Mouse (Mus musculus) hindbrain, embryonic 11.5 days (tissue): Measurements from ENCODE around the gene Col4a6. TPM values are rescaled to one million over a fixed set of nuclear protein-coding genes. Genes with fewer than 3 reads are reported as not detected.

Experiments used
- ATAC-seq: fragments of 200-750 bp; cut with Nextera tagmentation; 2 replicates; pipeline ENCODE4 v1.8.0; 2017; ENCODE audit warnings: mild to moderate bottlenecking, moderate TSS enrichment, moderate library complexity; ENCODE audit not compliant: low FRiP score
- DNase-seq: peaks from one replicate; pipeline ENCODE4 v3.0.0-alpha.2; 2015; ENCODE audit warnings: low spot score
- H3K27ac ChIP-seq: fragments of 300-500 bp; sonication (generic); 2 replicates; pipeline ENCODE4 v1.5.1; 2014; ENCODE audit warnings: mild to moderate bottlenecking, low read depth, low read length
- H3K27me3 ChIP-seq: fragments of 300-500 bp; sonication (generic); 2 replicates; pipeline ENCODE4 v1.6.1; 2014; ENCODE audit warnings: mild to moderate bottlenecking, low read length, moderate library complexity, mixed read lengths; ENCODE audit not compliant: control insufficient read depth, insufficient read depth
- H3K36me3 ChIP-seq: fragments of 300-500 bp; sonication (generic); 2 replicates; pipeline ENCODE4 v1.6.1; 2014; ENCODE audit warnings: mild to moderate bottlenecking, low read length, moderate library complexity, mixed read lengths; ENCODE audit not compliant: control insufficient read depth, insufficient read depth
- H3K4me1 ChIP-seq: fragments of 300-500 bp; sonication (generic); replicated peaks from 2 replicates; pipeline ENCODE4 v1.6.1; 2014; ENCODE audit warnings: low read length, mixed read lengths; ENCODE audit not compliant: control insufficient read depth, insufficient read depth
- H3K4me2 ChIP-seq: fragments of 300-500 bp; sonication (generic); replicated peaks from 2 replicates; pipeline ENCODE4 v1.6.1; 2014; ENCODE audit warnings: mild to moderate bottlenecking, low read depth, low read length
- H3K4me3 ChIP-seq: fragments of 300-500 bp; sonication (generic); 2 replicates; pipeline ENCODE4 v1.5.1; 2014; ENCODE audit warnings: low read depth, low read length
- H3K9ac ChIP-seq: fragments of 300-500 bp; sonication (generic); 2 replicates; pipeline ENCODE4 v1.6.1; 2014; ENCODE audit warnings: low read depth, low read length
- H3K9me3 ChIP-seq: fragments of 300-500 bp; sonication (generic); 2 replicates; pipeline ENCODE4 v1.6.1; 2016; ENCODE audit warnings: low read length; ENCODE audit not compliant: control insufficient read depth
- WGBS: fragments of 180-500 bp; shearing (Covaris S2); extraction: QIAGEN DNeasy Blood & Tissue Kit; methylation state at CpG from one replicate; pipeline ENCODE4 v1.1.7; 2014; 5-methylcytosine and 5-hydroxymethylcytosine counted together
- polyA plus RNA-seq: library from polyadenylated mRNA; unstranded; fragments of >200 nt; fragmentation: Nextera tagmentation; extraction: Ambion mirVana; gene quantifications from 2 replicates; pipeline ENCODE4 v1.2.1, GENCODE M21; 2014

Gene Col4a6
- polyA plus RNA-seq, 1 experiment from 2014 or later = 2.4 TPM

- H3K27ac ChIP-seq = no peak overlapping the region
- DNase-seq (no peak), ATAC-seq (0 out of 2 replicates have a peak, but pooled peaks have one; percentile 38)
- peaks cover 9% of the 10 kb centered on the region for H3K27me3 ChIP-seq
- no peak overlapping the region for H3K4me3 ChIP-seq
- H3K4me2 ChIP-seq = no peak overlapping the region
- no peaks in the 10 kb centered on the region for H3K36me3 ChIP-seq
- no peaks in the 10 kb centered on the region for H3K9me3 ChIP-seq
- H3K4me1 ChIP-seq = no peaks in the 10 kb centered on the region
- H3K9ac ChIP-seq = no peak overlapping the region
Measured at GRCm38 (mm10) chrX:141151182-141151581, 322.7 kb downstream of the Col4a6 start.

- DNase-seq = no peak
- no peak overlapping the region for H3K9ac ChIP-seq
- H3K4me3 ChIP-seq = no peak overlapping the region
- H3K4me1 ChIP-seq = no peaks in the 10 kb centered on the region
- no peaks in the 10 kb centered on the region for H3K9me3 ChIP-seq
- H3K27ac ChIP-seq = no peak overlapping the region
- ATAC-seq = peak; percentile 49; the same call in 1 of the 2 replicates
- H3K36me3 ChIP-seq = no peaks in the 10 kb centered on the region
- H3K4me2 ChIP-seq = no peak overlapping the region
- peaks cover 7% of the 10 kb centered on the region for H3K27me3 ChIP-seq
Measured at GRCm38 (mm10) chrX:141150290-141150689, 323.6 kb downstream of the Col4a6 start.

GRCm38 (mm10) chrX:141149705-141150104 is 324.2 kb downstream of the Col4a6 start:
- H3K4me1 ChIP-seq = no peaks in the 10 kb centered on the region
- ATAC-seq (no peak), DNase-seq (no peak)
- H3K36me3 ChIP-seq = no peaks in the 10 kb centered on the region
- no peak overlapping the region for H3K27ac ChIP-seq
- no peak overlapping the region for H3K4me3 ChIP-seq
- H3K9ac ChIP-seq = no peak overlapping the region
- peaks cover 6% of the 10 kb centered on the region for H3K27me3 ChIP-seq
- H3K4me2 ChIP-seq = no peak overlapping the region
- no peaks in the 10 kb centered on the region for H3K9me3 ChIP-seq
- WGBS = 50% methylated on average over 1 of the region's 1 CpGs

Other genes with a start within 250 kb of the Col4a6 start
- 11.4 and 12.0 TPM in 2 replicates for gene Col4a5, start 1.3 kb upstream of the Col4a6 start, polyA plus RNA-seq